10 mouse cellular contexts compared by ENCODE assay signal in genomic region chr15:97276660-97277153, GRCm38 (mm10). TPM values are rescaled to one million over a fixed set of nuclear protein-coding genes. Genes with fewer than 3 reads are reported as not detected.
DNase-seq lines count a peak whose midpoint lies in the region; ATAC-seq and TF ChIP-seq lines count a peak whose summit lies in the region.
"Had no signal": no experiment of that assay in that cellular context is flagged by ENCODE, and none has a peak within 500 bp of the region (broad histone marks: within the 10 kb centered on the region; RNA-seq: fewer than 3 reads in every experiment).

No protein-coding gene starts in this region.

- H3K27ac ChIP-seq in kidney, embryonic 14.5 days (ENCODE audit: low read depth, low read length), result no peak overlapping the region
- peak overlapping the region; percentile 12; the same call in 1 of the 2 replicates for H3K27ac ChIP-seq in hindbrain, embryonic 14.5 days
- H3K27ac ChIP-seq in midbrain, postnatal 0 days (ENCODE audit: low read depth, low read length), result no peak overlapping the region

- TF ChIP-seq CTCF in midbrain, postnatal 0 days (IDR thresholded peaks at IDR 0.05), result no peak

- no peaks in the 10 kb centered on the region for H3K9me3 ChIP-seq in kidney, embryonic 14.5 days (ENCODE audit: control insufficient read depth, low read length)
- H3K9me3 ChIP-seq in hindbrain, embryonic 14.5 days (ENCODE audit: control insufficient read depth, low read length), result no peaks in the 10 kb centered on the region
- no peaks in the 10 kb centered on the region for H3K9me3 ChIP-seq in midbrain, postnatal 0 days (ENCODE audit: low read length)

- H3K36me3 ChIP-seq in kidney, embryonic 14.5 days (ENCODE audit: control insufficient read depth, insufficient read depth, low read length), result no peaks in the 10 kb centered on the region
- H3K36me3 ChIP-seq in hindbrain, embryonic 14.5 days (replicated peaks; ENCODE audit: control insufficient read depth, insufficient read depth), result no peaks in the 10 kb centered on the region
- H3K36me3 ChIP-seq in midbrain, postnatal 0 days (ENCODE audit: insufficient read depth, low read length), result no peaks in the 10 kb centered on the region

- DNase-seq in kidney, adult 11 months, result no peak
- DNase-seq in NIH3T3 (ENCODE audit: low read depth), result peak; percentile 36
- peak; percentile 42 for DNase-seq in hindbrain, embryonic 14.5 days (ENCODE audit: low spot score)
- peak; percentile 47 for DNase-seq in midbrain, postnatal 0 days (ENCODE audit: low spot score)
- DNase-seq in spleen, adult 12 weeks (ENCODE audit: low spot score), result no peak
- DNase-seq in natural killer cell, adult 2 months (ENCODE audit: low spot score in 2 of 2), result no peak
- DNase-seq: cerebellum, postnatal 36 days; layer of hippocampus, postnatal 36 days had no signal

- no peak overlapping the region for H3K4me3 ChIP-seq in kidney, embryonic 14.5 days (ENCODE audit: low read length)
- no peak overlapping the region for H3K4me3 ChIP-seq in hindbrain, embryonic 14.5 days (replicated peaks; ENCODE audit: low read length)
- H3K4me3 ChIP-seq in midbrain, postnatal 0 days (ENCODE audit: low read depth, low read length), result no peak overlapping the region

- 37% methylated on average over 20 of the region's 20 CpGs for WGBS in kidney, embryonic 14.5 days
- 42% methylated on average over 20 of the region's 20 CpGs for WGBS in hindbrain, embryonic 14.5 days
- WGBS in midbrain, postnatal 0 days, result 41% methylated on average over 20 of the region's 20 CpGs

- no peak overlapping the region for H3K4me2 ChIP-seq in kidney, embryonic 14.5 days (replicated peaks; ENCODE audit: low read depth, low read length)
- H3K4me2 ChIP-seq in hindbrain, embryonic 14.5 days (replicated peaks), result 0 out of 2 replicates have a peak overlapping the region, but pooled peaks have one; percentile 2
- H3K4me2 ChIP-seq in midbrain, postnatal 0 days (ENCODE audit: low read depth, low read length, poor library complexity, severe bottlenecking), result no peak overlapping the region

- 0 out of 2 replicates have a peak, but pooled peaks cover 11% of the 10 kb centered on the region for H3K4me1 ChIP-seq in kidney, embryonic 14.5 days (ENCODE audit: control insufficient read depth, insufficient read depth, low read length)
- peaks cover 20% of the 10 kb centered on the region for H3K4me1 ChIP-seq in hindbrain, embryonic 14.5 days (replicated peaks; ENCODE audit: control insufficient read depth, insufficient read depth, low read length)
- H3K4me1 ChIP-seq in midbrain, postnatal 0 days (ENCODE audit: insufficient read depth, low read length), result peaks cover 5% of the 10 kb centered on the region; the same call in 1 of the 2 replicates

- no peak overlapping the region for H3K9ac ChIP-seq in kidney, embryonic 14.5 days (ENCODE audit: low read depth, low read length)
- H3K9ac ChIP-seq in hindbrain, embryonic 14.5 days, result no peak overlapping the region
- H3K9ac ChIP-seq in midbrain, postnatal 0 days (replicated peaks; ENCODE audit: low read length, poor library complexity, severe bottlenecking), result no peak overlapping the region

- ATAC-seq in kidney, embryonic 14.5 days (ENCODE audit: low FRiP score, low TSS enrichment), result 0 out of 2 replicates have a peak, but pooled peaks have one; percentile 29
- ATAC-seq in hindbrain, embryonic 14.5 days (ENCODE audit: low FRiP score), result peak; percentile 24; the same call in 1 of the 2 replicates
- no peak for ATAC-seq in midbrain, postnatal 0 days (ENCODE audit: low FRiP score)
- no peak for ATAC-seq in frontal cortex, adult (ENCODE audit: low TSS enrichment)

- no peaks in the 10 kb centered on the region for H3K27me3 ChIP-seq in kidney, embryonic 14.5 days (ENCODE audit: control insufficient read depth, insufficient read depth, low read length)
- no peaks in the 10 kb centered on the region for H3K27me3 ChIP-seq in hindbrain, embryonic 14.5 days (ENCODE audit: control insufficient read depth, insufficient read depth, low read length)
- H3K27me3 ChIP-seq in midbrain, postnatal 0 days (ENCODE audit: insufficient read depth, low read length), result no peaks in the 10 kb centered on the region

RNA-seq across cellular contexts. Expression of gene Amigo2, which starts 29.6 kb away (rescaled TPM):
- polyA plus RNA-seq in kidney, embryonic 14.5 days (2014; fragmentation: Nextera tagmentation; extraction: Ambion mirVana), result 11.9 and 16.9 TPM in 2 replicates
- 11.5 and 12.2 TPM in 2 replicates for polyA plus RNA-seq in hindbrain, embryonic 14.5 days (2014; fragmentation: Nextera tagmentation; extraction: Ambion mirVana)
- 21.8 and 22.4 TPM in 2 replicates for total RNA-seq in midbrain, postnatal 0 days (2014; rRNA removed)
- 17.4 and 20.1 TPM in 2 replicates for polyA plus RNA-seq in midbrain, postnatal 0 days (2015; fragmentation: Nextera tagmentation; extraction: Ambion mirVana)

RNA-seq across cellular contexts. Expression of gene Pced1b, which starts 29.8 kb away (rescaled TPM):
- 5.4 and 8.7 TPM in 2 replicates for polyA plus RNA-seq in kidney, embryonic 14.5 days (2014; fragmentation: Nextera tagmentation; extraction: Ambion mirVana)
- 4.7 and 5.8 TPM in 2 replicates for polyA plus RNA-seq in hindbrain, embryonic 14.5 days (2014; fragmentation: Nextera tagmentation; extraction: Ambion mirVana)
- 8.8 and 10.4 TPM in 2 replicates for total RNA-seq in midbrain, postnatal 0 days (2014; rRNA removed)
- polyA plus RNA-seq in midbrain, postnatal 0 days (2015; fragmentation: Nextera tagmentation; extraction: Ambion mirVana), result 7.0 and 8.1 TPM in 2 replicates

Comparison
In these comparisons a context has a peak if more than half of its experiments do, and no peak if none do; other contexts are left out.
1. ATAC-seq: peak in kidney, embryonic 14.5 days (single experiment) and hindbrain, embryonic 14.5 days (single experiment); none in midbrain, postnatal 0 days (single experiment) and frontal cortex, adult (single experiment).
2. DNase-seq: peak in NIH3T3 (single experiment), hindbrain, embryonic 14.5 days (single experiment) and midbrain, postnatal 0 days (single experiment); none in kidney, adult 11 months (single experiment), spleen, adult 12 weeks (single experiment) and natural killer cell, adult 2 months (0 of 2).